Mouse (Mus musculus) CH12.LX (cell line): Measurements from ENCODE around the gene Snw1. TPM values are rescaled to one million over a fixed set of nuclear protein-coding genes. Genes with fewer than 3 reads are reported as not detected.

ENCODE experiments used
- DNase-seq: peaks from one replicate; pipeline ENCODE4 v3.0.0-alpha.2; 2013; ENCODE audit errors: extremely low read depth
- H3K27ac ChIP-seq: 2 replicates; pipeline ENCODE4 v1.5.1; 2012; ENCODE audit warnings: low read depth, mild to moderate bottlenecking, control low read depth, moderate library complexity; ENCODE audit not compliant: insufficient read depth
- H3K27me3 ChIP-seq: replicated peaks from 2 replicates; pipeline ENCODE3; 2012; ENCODE audit warnings: inconsistent platforms
- H3K36me3 ChIP-seq, 2 experiments: replicated peaks in 1 of 2; 2 replicates each; pipeline versions ENCODE3 to v1.6.1; 2012; ENCODE audit warnings: inconsistent platforms in 1 of 2, low read length in 1 of 2, mild to moderate bottlenecking in 1 of 2, mixed read lengths in 1 of 2, moderate library complexity in 1 of 2; ENCODE audit not compliant: control insufficient read depth in 1 of 2, insufficient read depth in 1 of 2
- H3K4me1 ChIP-seq, 2 experiments: 2 replicates each; pipeline ENCODE4 v1.6.1; 2012; ENCODE audit warnings: inconsistent platforms in 1 of 2, moderate library complexity in 1 of 2; ENCODE audit not compliant: insufficient read depth in 2 of 2, control insufficient read depth in 1 of 2
- H3K4me2 ChIP-seq: 2 replicates; pipeline ENCODE4 v1.6.1; 2012; ENCODE audit warnings: low read depth, mild to moderate bottlenecking, control low read depth; ENCODE audit not compliant: poor library complexity, insufficient read depth, severe bottlenecking
- H3K4me3 ChIP-seq, 3 experiments: fragments of 150-350 bp in 1 of 3; sonication (generic) in 1 of 3; replicated peaks in 1 of 3; 2 replicates each; pipeline versions ENCODE3 to v1.5.1; 2011 to 2012; ENCODE audit warnings: low read depth in 2 of 3, low read length in 2 of 3, mild to moderate bottlenecking in 2 of 3, moderate library complexity in 2 of 3, control low read depth in 1 of 3, improper control_type of control experiment in 1 of 3, inconsistent platforms in 1 of 3, mixed read lengths in 1 of 3; ENCODE audit not compliant: poor library complexity in 1 of 3
- H3K79me2 ChIP-seq: replicated peaks from 2 replicates; pipeline ENCODE4 v1.6.1; 2012; ENCODE audit warnings: mild to moderate bottlenecking, moderate library complexity; ENCODE audit not compliant: control insufficient read depth, poor library complexity, insufficient read depth, severe bottlenecking; ENCODE audit errors: extremely low read depth
- H3K9ac ChIP-seq: 2 replicates; pipeline ENCODE4 v1.6.1; 2012; ENCODE audit warnings: low read depth, mild to moderate bottlenecking, control low read depth, moderate library complexity; ENCODE audit not compliant: insufficient read depth
- H3K9me3 ChIP-seq: replicated peaks from 2 replicates; pipeline ENCODE3; 2012; ENCODE audit warnings: low read length, inconsistent platforms, mixed read lengths
- BHLHE40 ChIP-seq: IDR thresholded peaks from 2 replicates; pipeline ENCODE4 v1.6.1; 2011; ENCODE audit warnings: mild to moderate bottlenecking, low read depth, low read length, improper control_type of control experiment
- CHD1 ChIP-seq: IDR thresholded peaks from 2 replicates; pipeline ENCODE4 v1.6.1; 2012; ENCODE audit warnings: low read depth, low read length, improper control_type of control experiment, inconsistent platforms
- CHD2 ChIP-seq: IDR thresholded peaks from 2 replicates; pipeline ENCODE4 v1.6.1; 2011; ENCODE audit warnings: low read length, improper control_type of control experiment
- CTCF ChIP-seq, 2 experiments: IDR thresholded peaks in 1 of 2; conservative IDR thresholded peaks in 1 of 2; 2 replicates each; pipeline ENCODE4 v1.5.1; 2011 to 2012; ENCODE audit warnings: low read depth in 2 of 2, low read length in 2 of 2, improper control_type of control experiment in 1 of 2, inconsistent platforms in 1 of 2, mild to moderate bottlenecking in 1 of 2, moderate library complexity in 1 of 2
- ETS1 ChIP-seq: conservative IDR thresholded peaks from 2 replicates; pipeline ENCODE4 v1.6.1; 2012; ENCODE audit warnings: low read depth, mild to moderate bottlenecking, inconsistent platforms, low read length, improper control_type of control experiment, moderate library complexity
- HCFC1 ChIP-seq: IDR thresholded peaks from 2 replicates; pipeline ENCODE4 v1.6.1; 2012; ENCODE audit warnings: low read depth, mild to moderate bottlenecking, inconsistent platforms, low read length, improper control_type of control experiment
- JUN ChIP-seq: IDR thresholded peaks from 2 replicates; pipeline ENCODE4 v1.6.1; 2011; ENCODE audit warnings: low read depth, mild to moderate bottlenecking, low read length, improper control_type of control experiment, moderate library complexity; ENCODE audit not compliant: insufficient read depth
- MAX ChIP-seq: IDR thresholded peaks from 2 replicates; pipeline ENCODE4 v1.6.1; 2011; ENCODE audit warnings: low read length, improper control_type of control experiment
- MAZ ChIP-seq: IDR thresholded peaks from 2 replicates; pipeline ENCODE4 v1.6.1; 2012; ENCODE audit warnings: low read depth, mild to moderate bottlenecking, inconsistent platforms, low read length, improper control_type of control experiment, moderate library complexity
- MEF2A ChIP-seq: IDR thresholded peaks from 2 replicates; pipeline ENCODE4 v1.6.1; 2014; ENCODE audit warnings: low read depth, mild to moderate bottlenecking, inconsistent platforms, low read length, improper control_type of control experiment, borderline replicate concordance
- MXI1 ChIP-seq: IDR thresholded peaks from 2 replicates; pipeline ENCODE4 v1.6.1; 2011; ENCODE audit warnings: mild to moderate bottlenecking, low read depth, low read length, improper control_type of control experiment
- MYC ChIP-seq: IDR thresholded peaks from 2 replicates; pipeline ENCODE4 v1.6.1; 2011; ENCODE audit warnings: low read depth, mild to moderate bottlenecking, improper control_type of control experiment, low read length
- NELFE ChIP-seq: IDR thresholded peaks from 2 replicates; pipeline ENCODE4 v1.6.1; 2011; ENCODE audit warnings: low read depth, low read length, improper control_type of control experiment
- NRF1 ChIP-seq: IDR thresholded peaks from 2 replicates; pipeline ENCODE4 v1.6.1; 2014; ENCODE audit warnings: low read depth, mild to moderate bottlenecking, inconsistent platforms, low read length, improper control_type of control experiment, moderate library complexity
- PAX5 ChIP-seq: IDR thresholded peaks from 2 replicates; pipeline ENCODE4 v1.6.1; 2012; ENCODE audit warnings: low read length, inconsistent platforms, mixed read lengths
- POLR2A ChIP-seq: IDR thresholded peaks from 2 replicates; pipeline ENCODE4 v1.6.1; 2011; ENCODE audit warnings: low read depth, mild to moderate bottlenecking, improper control_type of control experiment, low read length
- POLR2AphosphoS2 ChIP-seq: IDR thresholded peaks from 2 replicates; pipeline ENCODE4 v1.6.1; 2011; ENCODE audit warnings: low read depth, low read length, improper control_type of control experiment
- RAD21 ChIP-seq: IDR thresholded peaks from 2 replicates; pipeline ENCODE4 v1.6.1; 2011; ENCODE audit warnings: low read depth, mild to moderate bottlenecking, low read length, improper control_type of control experiment, moderate library complexity
- RCOR1 ChIP-seq: conservative IDR thresholded peaks from 2 replicates; pipeline ENCODE4 v1.6.1; 2012; ENCODE audit warnings: low read depth, mild to moderate bottlenecking, inconsistent platforms, low read length, improper control_type of control experiment
- SIN3A ChIP-seq: IDR thresholded peaks from 2 replicates; pipeline ENCODE4 v1.6.1; 2012; ENCODE audit warnings: low read length, improper control_type of control experiment, inconsistent platforms
- TCF12 ChIP-seq: IDR thresholded peaks from 2 replicates; pipeline ENCODE4 v1.6.1; 2014; ENCODE audit warnings: low read depth, mild to moderate bottlenecking, inconsistent platforms, low read length, improper control_type of control experiment
- UBTF ChIP-seq: IDR thresholded peaks from 2 replicates; pipeline ENCODE4 v1.6.1; 2012; ENCODE audit warnings: low read depth, mild to moderate bottlenecking, inconsistent platforms, low read length, improper control_type of control experiment, moderate library complexity
- USF2 ChIP-seq: conservative IDR thresholded peaks from 2 replicates; pipeline ENCODE4 v1.6.1; 2011; ENCODE audit warnings: low read depth, low read length, improper control_type of control experiment
- ZKSCAN1 ChIP-seq: IDR thresholded peaks from 2 replicates; pipeline ENCODE4 v1.6.1; 2012; ENCODE audit warnings: low read depth, inconsistent platforms, low read length, improper control_type of control experiment, borderline replicate concordance
- ZNF384 ChIP-seq: IDR thresholded peaks from 2 replicates; pipeline ENCODE4 v1.6.1; 2012; ENCODE audit warnings: low read depth, low read length, improper control_type of control experiment, inconsistent platforms
- dilution Hi-C: fragments of 300-500 bp; cut with MboI; formaldehyde crosslinking; loops from 2 replicates; pipeline ENCODE4 v1.14.3; 2020; ENCODE audit warnings: low sequenced_read_pairs; ENCODE audit not compliant: extremely low pct_unique_long_range_greater_than_20kb, extremely low pct_ligation_motif_present
- in situ Hi-C: fragments of 300-500 bp; cut with MboI; formaldehyde crosslinking; loops from 3 replicates; pipeline ENCODE4 v1.14.3; 2019; ENCODE audit warnings: low sequenced_read_pairs, low pct_ligation_motif_present, low pct_unique_long_range_greater_than_20kb, mixed read lengths
- polyA plus RNA-seq: library from polyadenylated mRNA; unstranded; fragments of >175 nt; gene quantifications from 2 replicates; pipeline ENCODE4 v1.2.1, GENCODE M21; 2012; ENCODE audit warnings: low read depth; ENCODE audit not compliant: insufficient read length
- total RNA-seq, 2 experiments: library from RNA; depleted of rRNA; stranded (reverse); fragments of 300-350 nt in 1 of 2; fragments of >200 nt in 1 of 2; gene quantifications; 2 replicates each; pipeline ENCODE4 v1.2.3; 2012 to 2014

Snw1 gene
- total and polyA plus RNA-seq, 3 experiments = 78.0 to 116 (median 96.8) TPM

GRCm38 (mm10) chr12:87449456-87449855, 22.6 kb downstream of the Snw1 start:
- peaks cover 29% of the 10 kb centered on the region for H3K79me2 ChIP-seq
- H3K4me3 ChIP-seq = no peak overlapping the region
- in situ Hi-C loops (no loop called here), dilution Hi-C loops (no loop called here)
- peaks cover 0 to 21% of the 10 kb centered on the region in 2 experiments; a peak in 2 of 4 replicates for H3K4me1 ChIP-seq
- no peaks in the 10 kb centered on the region for H3K27me3 ChIP-seq
- no peak overlapping the region for H3K27ac ChIP-seq
- H3K9ac ChIP-seq = no peak overlapping the region
- DNase-seq = no peak
- no peaks in the 10 kb centered on the region for H3K9me3 ChIP-seq
- no peak overlapping the region for H3K4me2 ChIP-seq
- TF ChIP-seq PAX5 = no peak
- TF ChIP-seq ZNF384 = no peak
- TF ChIP-seq, all 38 proteins: peak for 0
- H3K36me3 ChIP-seq = peaks cover 64 to 88% of the 10 kb centered on the region in 2 experiments

- peak overlapping the region; percentile 78 for H3K9ac ChIP-seq
- peaks cover 0 to 46% of the 10 kb centered on the region in 2 experiments; a peak in 2 of 4 replicates for H3K4me1 ChIP-seq
- in situ Hi-C loops (no loop called here), dilution Hi-C loops (no loop called here)
- no peaks in the 10 kb centered on the region for H3K9me3 ChIP-seq
- TF ChIP-seq ZKSCAN1 = no peak
- no peak for TF ChIP-seq TCF12
- TF ChIP-seq POLR2AphosphoS2 = no peak
- TF ChIP-seq BHLHE40 = no peak
- TF ChIP-seq CTCF (conservative IDR thresholded peaks at IDR 0.05 in 1 of 2, IDR thresholded peaks at IDR 0.05 in 1 of 2; ENCODE audit: low read depth in 2 of 2, low read length in 2 of 2) = no peak
- no peak for TF ChIP-seq MXI1
- no peak for TF ChIP-seq NELFE
- no peak for TF ChIP-seq USF2
- no peak for TF ChIP-seq HCFC1
- no peak for TF ChIP-seq JUN
- TF ChIP-seq RAD21 = no peak
- peak overlapping the region; percentile 57 to 96 (median 94) for H3K4me3 ChIP-seq
- H3K27me3 ChIP-seq = no peaks in the 10 kb centered on the region
- peak overlapping the region; percentile 78 for H3K4me2 ChIP-seq
- H3K27ac ChIP-seq = no peak overlapping the region
- peaks cover 80% of the 10 kb centered on the region for H3K79me2 ChIP-seq
- peak; percentile 37 for DNase-seq
- H3K36me3 ChIP-seq = peaks cover 35 to 60% of the 10 kb centered on the region in 2 experiments
These were observed 27.9 kb downstream of the Snw1 start for GRCm38 (mm10) chr12:87444211-87444610.

- peaks cover 82% of the 10 kb centered on the region for H3K79me2 ChIP-seq
- H3K4me3 ChIP-seq = peak within 1 kb of the TSS; percentile 91 to 96 (median 94)
- peak within 1 kb of the TSS; percentile 36 for H3K27ac ChIP-seq
- peak within 1 kb of the TSS; percentile 83 for H3K9ac ChIP-seq
- peak; percentile 94 for DNase-seq
- peaks cover 34 to 60% of the 10 kb centered on the region in 2 experiments for H3K36me3 ChIP-seq
- H3K9me3 ChIP-seq = no peaks in the 10 kb centered on the region
- dilution Hi-C loops = no loop called here
- peak within 1 kb of the TSS; percentile 96 for H3K4me2 ChIP-seq
- peaks cover 0 to 48% of the 10 kb centered on the region in 2 experiments; a peak in 2 of 4 replicates for H3K4me1 ChIP-seq
- in situ Hi-C loops = no loop called here
- H3K27me3 ChIP-seq = no peaks in the 10 kb centered on the region
- peak; percentile 40; the same call in 1 of the 2 replicates for TF ChIP-seq MAX
- no peak for TF ChIP-seq CTCF (conservative IDR thresholded peaks at IDR 0.05 in 1 of 2, IDR thresholded peaks at IDR 0.05 in 1 of 2; ENCODE audit: low read depth in 2 of 2, low read length in 2 of 2)
- TF ChIP-seq MEF2A = peak; percentile 43; the same call in 1 of the 2 replicates
- TF ChIP-seq MYC = peak; percentile 91
- no peak for TF ChIP-seq ZKSCAN1
- TF ChIP-seq ETS1 = no peak
- peak; percentile 98 for TF ChIP-seq TCF12
- TF ChIP-seq POLR2AphosphoS2 = peak; percentile 54
- peak; percentile 95 for TF ChIP-seq HCFC1
- peak; percentile 43; the same call in 1 of the 2 replicates for TF ChIP-seq CHD1
- TF ChIP-seq SIN3A = peak; percentile 93
- peak; percentile 69 for TF ChIP-seq NRF1
- no peak for TF ChIP-seq MAZ
- TF ChIP-seq POLR2A = peak; percentile 95
- TF ChIP-seq UBTF = 0 out of 2 replicates have a peak, but pooled peaks have one; percentile 5
- peak; percentile 64 for TF ChIP-seq MXI1
- TF ChIP-seq RCOR1 = 0 out of 2 replicates have a peak, but pooled peaks have one; percentile 50
- no peak for TF ChIP-seq PAX5
- TF ChIP-seq NELFE = peak; percentile 89
- TF ChIP-seq CHD2 = peak; percentile 94
These were observed 28.4 kb downstream of the Snw1 start, which contains the start of the genes Slirp and Alkbh1 for GRCm38 (mm10) chr12:87443700-87444122. Gene Slirp (plus strand): TSS chr12:87443896. Gene Alkbh1 (minus strand): TSS chr12:87444017.
